Mouse (Mus musculus): ENCODE data around the gene Msmb.
A peak's percentile ranks its signal among the peaks of the same experiment; 100 is the strongest.
"Not testable (repeated sequence)": the region's sequence is repeated elsewhere in the genome, so short reads cannot be mapped to it uniquely, and the experiment has no call there.

The Msmb gene

DNA sequence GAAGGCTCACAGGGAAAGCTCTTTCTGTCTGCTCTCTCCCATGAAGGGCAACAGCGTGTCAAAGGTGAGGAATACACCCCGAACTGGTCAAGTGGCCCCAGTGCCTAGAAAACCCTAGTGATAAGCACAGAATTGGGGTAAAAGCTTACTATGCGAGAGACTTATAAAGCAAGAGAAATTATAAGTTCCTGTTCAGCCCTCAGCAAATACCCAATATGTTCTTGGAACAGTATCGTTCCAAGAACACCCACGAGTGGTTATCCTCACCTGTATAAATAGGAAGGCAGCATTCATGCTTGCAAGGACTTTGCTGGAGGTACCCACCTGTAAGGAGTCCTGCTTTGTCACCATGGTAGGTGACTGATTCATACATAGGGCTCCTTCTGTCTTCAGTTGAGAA, at the start of gene Msmb:
Msmb (plus strand) TSS at position 301 of the 400 bp plus-strand sequence.
- no peak for DNase-seq (ENCODE audit: low read depth in 1 of 2, low spot score in 2 of 2)

GRCm38 (mm10) chr14:32093018-32093417, 48.8 kb upstream of the Msmb start:
- DNase-seq (ENCODE audit: low read depth in 1 of 2, low spot score in 2 of 2), result no peak

DNA sequence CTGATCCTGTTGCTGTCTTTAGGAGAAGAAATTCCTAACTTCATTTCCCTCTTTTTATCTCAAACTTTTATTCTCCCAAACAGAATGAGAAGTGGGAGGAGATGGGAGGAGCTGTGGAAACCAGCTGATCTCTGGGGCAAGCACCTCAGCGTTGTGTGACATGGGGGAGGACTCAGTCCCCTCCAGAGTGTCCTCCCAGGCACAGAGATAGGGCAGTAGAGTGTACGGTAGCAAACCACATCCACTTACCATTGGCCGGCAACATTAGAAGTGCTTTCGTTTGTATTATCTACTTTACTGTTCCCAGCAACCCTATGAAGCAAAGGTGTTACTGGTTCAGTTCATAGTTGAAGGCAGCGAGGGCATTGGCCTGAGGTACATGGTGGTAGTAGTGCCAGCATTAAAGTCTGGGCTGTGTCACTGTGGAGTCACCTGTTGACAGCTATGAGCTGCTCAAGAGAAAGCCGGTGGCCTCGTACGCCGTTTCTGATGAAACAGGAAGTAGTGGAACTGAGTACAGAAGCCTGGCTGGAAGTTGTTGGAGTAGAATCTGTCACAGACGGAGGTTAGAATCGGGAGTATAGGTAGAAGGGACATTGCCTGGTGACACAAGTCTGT, 48.2 kb upstream of the Msmb start:
- DNase-seq (ENCODE audit: low read depth in 1 of 2, low spot score in 2 of 2), result no peak

GRCm38 (mm10) chr14:32095646-32096045, 46.2 kb upstream of the Msmb start:
- DNase-seq (ENCODE audit: low read depth in 1 of 2, low spot score in 2 of 2), result no peak

GRCm38 (mm10) chr14:32096740-32097139, 45.1 kb upstream of the Msmb start:
- no peak for DNase-seq (ENCODE audit: low read depth in 1 of 2, low spot score in 2 of 2)

DNA sequence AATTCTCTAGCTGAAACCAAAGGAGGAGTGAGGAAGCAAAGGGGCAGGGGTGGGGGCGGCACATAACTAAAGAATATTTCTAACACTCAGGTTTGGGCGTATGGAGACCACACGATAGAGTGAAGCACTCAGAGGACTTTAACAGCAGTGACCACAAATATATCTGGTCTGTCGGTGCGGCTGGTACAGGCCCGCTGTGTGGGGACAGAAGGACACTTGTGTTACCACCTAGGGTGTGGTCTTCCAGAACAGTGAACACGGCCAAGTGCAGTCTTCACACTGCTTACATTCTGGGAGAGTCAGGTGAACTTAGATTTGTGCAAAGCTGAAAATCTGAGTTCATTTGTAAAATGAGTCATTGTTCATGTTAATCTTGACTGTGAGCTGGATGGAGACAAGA, 44.1 kb upstream of the Msmb start:
- no peak for DNase-seq (ENCODE audit: low read depth in 1 of 2, low spot score in 2 of 2)

GRCm38 (mm10) chr14:32098951-32099350, 42.9 kb upstream of the Msmb start:
- DNase-seq (ENCODE audit: low read depth in 1 of 2, low spot score in 2 of 2), result no peak

DNA sequence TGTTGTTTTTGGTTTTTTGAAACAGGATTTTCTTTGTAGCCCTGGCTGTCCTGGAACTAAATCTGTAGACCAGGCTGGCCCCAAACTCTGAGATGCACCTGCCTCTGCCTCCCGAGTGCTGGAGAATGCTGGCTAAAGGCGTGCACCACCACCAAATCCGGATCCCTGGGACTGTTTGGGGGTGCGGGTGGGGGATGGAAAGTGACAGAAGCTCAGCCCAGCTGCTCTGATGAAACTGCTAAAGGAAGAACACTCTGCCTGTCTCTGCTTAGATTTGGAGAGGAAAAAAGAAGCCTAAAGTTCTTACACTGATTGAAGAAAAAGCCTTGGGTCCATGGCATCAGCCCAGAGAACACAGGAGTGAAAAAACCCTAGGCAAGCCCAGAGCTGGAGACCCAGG, 38.3 kb upstream of the Msmb start:
- no peak for DNase-seq (ENCODE audit: low read depth in 1 of 2, low spot score in 2 of 2)

DNA sequence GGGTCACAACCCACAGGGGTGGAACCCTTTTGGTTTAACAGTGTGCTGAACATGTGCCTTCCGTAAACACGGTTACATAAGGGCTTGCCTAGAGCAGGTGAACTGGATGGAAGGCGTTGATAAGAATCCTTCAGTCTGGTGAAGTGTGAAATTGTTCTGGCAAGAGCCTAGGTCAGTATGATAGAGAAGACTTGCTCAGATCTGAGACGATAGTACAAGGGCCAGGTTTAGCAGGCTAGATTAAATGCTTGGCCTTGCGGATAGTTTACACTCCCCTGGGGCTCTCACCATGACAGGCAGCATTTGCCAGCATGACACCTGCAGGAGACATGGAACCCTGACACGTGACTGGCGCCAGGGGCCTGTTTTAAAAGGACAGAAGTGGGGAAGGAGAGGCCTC, 36.2 kb upstream of the Msmb start:
- no peak for DNase-seq (ENCODE audit: low read depth in 1 of 2, low spot score in 2 of 2)

DNA sequence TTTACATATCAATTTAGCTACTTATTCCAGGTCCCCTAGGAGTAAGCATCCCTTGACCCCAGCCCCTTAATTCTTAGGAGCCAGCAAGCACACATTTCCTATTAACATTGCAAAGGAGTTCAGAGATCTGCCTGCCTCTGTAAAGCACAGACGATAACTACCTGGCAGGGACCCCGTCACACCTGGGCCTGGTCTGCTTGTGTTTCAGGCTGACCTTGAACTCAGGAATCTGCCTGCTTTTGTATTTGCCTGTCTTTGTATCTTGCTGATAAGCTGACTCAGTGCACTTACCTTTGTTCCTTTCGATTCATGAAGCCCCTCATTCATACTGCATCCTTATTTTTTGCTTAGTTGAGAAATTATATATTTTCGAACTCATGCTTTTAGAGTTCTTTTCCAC, 34.9 kb upstream of the Msmb start:
- no peak for DNase-seq (ENCODE audit: low read depth in 1 of 2, low spot score in 2 of 2)

DNA sequence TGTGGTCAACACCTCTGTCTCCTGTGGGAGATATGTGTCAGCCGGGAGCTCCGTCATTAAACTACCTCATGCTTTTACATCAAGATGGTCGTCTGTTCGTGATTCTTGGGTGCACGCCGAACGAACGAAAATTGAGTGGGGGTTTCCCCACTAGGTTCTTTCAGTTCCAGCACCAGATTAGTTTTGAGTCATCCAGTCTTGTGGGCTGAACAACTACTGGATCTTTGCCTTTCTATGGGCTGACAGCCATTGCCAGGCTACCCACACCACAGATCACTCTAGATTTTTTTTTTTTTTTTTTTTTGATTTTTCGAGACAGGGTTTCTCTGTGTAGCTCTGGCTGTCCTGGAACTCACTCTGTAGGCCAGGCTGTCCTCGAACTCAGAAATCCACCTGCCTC, 29.7 kb upstream of the Msmb start:
- not testable (repeated sequence) for DNase-seq (ENCODE audit: low read depth in 1 of 2, low spot score in 2 of 2)

DNA sequence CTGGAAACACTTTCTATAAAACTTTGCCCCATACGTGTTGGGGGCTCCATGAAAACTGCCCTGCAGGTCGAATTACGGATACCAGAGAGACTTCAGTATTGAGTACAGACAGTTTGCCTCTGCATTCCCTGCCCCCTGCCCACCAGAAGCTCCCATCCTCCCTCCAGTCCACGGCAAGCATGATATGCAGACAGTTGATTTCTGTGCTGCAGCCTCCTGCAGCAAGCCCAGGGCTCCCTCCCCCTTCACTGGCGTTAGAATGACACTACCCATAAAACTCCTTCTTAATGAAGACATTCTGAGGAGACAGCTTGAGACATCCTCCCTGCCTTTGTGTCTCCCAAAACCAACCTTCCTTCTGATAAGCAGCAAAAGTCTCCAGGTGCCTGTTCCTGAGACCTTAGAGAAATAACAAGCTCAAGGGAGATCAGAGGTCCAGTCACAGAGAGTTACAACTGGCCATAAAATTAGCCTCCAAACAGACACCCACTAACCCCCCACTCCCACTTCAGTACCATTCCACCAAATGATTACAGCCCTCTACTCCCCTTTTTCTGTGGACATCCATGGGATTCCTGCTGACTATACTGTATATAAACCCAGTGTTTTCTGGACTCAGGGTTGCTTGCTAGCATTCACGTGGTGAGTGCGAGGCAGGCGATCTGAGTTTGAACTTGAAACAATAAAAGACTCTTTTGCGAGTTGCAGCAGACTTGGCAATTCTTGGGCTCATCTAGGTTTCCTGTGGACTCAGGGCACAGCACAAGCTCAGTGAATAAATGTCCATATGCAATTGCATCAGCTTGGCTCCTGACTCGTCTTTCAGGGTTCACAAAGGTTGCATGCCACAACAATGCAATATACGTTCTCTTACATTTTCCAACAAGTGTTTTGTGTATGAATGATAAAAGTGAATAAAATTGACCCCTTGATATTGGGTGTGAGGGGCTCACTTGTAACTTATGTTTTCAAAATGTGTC, 20.6 kb upstream of the Msmb start:
- DNase-seq (ENCODE audit: low read depth in 1 of 2, low spot score in 2 of 2), result no peak

DNA sequence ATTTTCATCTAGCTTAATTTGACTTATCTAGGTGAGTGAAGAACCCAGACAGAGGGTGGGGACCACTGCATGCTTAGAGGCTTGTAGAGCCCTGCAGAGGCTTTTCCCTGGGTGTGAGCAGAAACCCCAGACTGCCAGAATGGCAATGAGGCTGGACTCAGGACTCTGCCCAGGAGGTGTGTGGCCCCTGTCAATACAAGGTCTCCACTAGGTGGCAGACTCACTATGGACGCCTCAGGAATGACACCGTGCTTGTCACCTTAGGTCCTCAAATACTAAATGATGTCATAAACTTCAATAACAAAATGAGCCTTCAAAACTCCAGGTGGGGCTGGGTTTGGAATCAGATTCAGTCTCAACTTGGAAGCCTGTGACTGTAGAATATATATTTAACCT, 19.9 kb upstream of the Msmb start:
- DNase-seq (ENCODE audit: low read depth in 1 of 2, low spot score in 2 of 2), result peak in 1 of 2 experiments; percentile 16

- no peak for DNase-seq (ENCODE audit: low read depth in 1 of 2, low spot score in 2 of 2)
These were observed 17.6 kb upstream of the Msmb start for GRCm38 (mm10) chr14:32124261-32124660.

GRCm38 (mm10) chr14:32125256-32125655, 16.6 kb upstream of the Msmb start:
- not testable (repeated sequence) for DNase-seq (ENCODE audit: low read depth in 1 of 2, low spot score in 2 of 2)

DNA sequence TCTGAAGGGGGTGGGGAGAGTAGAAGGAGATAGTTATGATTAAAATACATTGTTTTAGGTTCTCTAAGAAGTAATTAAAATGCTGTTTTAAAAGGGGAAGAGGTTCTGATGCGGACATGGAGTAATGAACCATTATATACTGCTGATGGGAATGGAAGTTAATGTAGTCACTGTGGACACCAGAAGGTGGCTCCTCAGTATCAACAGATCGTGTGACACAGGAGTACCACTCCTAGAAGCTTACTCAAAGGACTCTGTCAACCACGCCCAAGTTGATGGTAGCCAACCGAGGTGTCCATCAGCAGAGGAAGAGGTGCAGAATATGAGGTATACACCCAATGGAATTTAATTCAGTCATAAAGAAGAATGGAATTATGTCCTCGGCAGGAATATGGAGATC, 13.4 kb upstream of the Msmb start:
- DNase-seq (ENCODE audit: low read depth in 1 of 2, low spot score in 2 of 2), result no peak

GRCm38 (mm10) chr14:32131836-32132235, 10.0 kb upstream of the Msmb start:
- DNase-seq (ENCODE audit: low read depth in 1 of 2, low spot score in 2 of 2), result no peak

DNA sequence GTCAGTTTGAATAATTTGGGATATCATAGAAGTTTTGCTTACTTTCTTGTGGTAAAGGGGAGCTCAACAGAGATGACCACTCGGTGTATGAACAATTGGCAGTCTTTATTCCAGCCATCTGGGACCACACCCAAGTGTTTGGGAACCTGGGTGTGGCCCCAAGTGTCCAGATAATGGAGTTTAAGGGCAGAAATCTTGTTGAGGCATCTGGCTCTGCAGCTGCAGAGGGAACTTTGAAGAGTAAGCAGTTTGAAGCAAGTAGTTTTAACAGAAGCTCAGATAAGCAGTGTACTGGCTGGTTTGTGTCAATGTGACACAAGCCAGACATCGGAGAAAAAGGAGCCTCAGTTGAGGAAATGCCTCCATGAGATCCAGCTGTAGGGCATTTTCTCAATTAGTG, 7.5 kb upstream of the Msmb start:
- DNase-seq (ENCODE audit: low read depth in 1 of 2, low spot score in 2 of 2), result no peak

DNA sequence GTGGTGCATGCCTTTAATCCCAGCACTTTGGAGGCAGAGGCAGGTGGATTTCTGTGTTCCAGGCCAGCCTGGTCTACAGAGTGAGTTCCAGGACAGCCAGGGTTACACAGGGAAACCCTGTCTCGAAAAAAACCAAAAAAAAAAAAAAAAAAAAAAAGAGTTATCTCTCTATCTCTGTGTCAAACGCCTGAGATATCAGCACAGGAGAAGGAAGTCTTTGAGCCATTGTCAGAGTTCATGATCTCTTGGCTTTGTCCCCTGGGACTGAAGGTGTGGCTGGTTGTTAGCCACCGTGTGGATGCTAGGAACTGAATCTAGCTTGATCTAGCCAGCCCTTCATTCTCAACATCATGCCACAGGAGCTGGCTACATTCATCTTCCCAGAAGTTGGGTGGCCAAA, 5.4 kb upstream of the Msmb start:
- DNase-seq (ENCODE audit: low read depth in 1 of 2, low spot score in 2 of 2), result not testable (repeated sequence)

- DNase-seq (ENCODE audit: low read depth in 1 of 2, low spot score in 2 of 2), result no peak
These were observed 1.4 kb upstream of the Msmb start for GRCm38 (mm10) chr14:32140359-32140965.

DNA sequence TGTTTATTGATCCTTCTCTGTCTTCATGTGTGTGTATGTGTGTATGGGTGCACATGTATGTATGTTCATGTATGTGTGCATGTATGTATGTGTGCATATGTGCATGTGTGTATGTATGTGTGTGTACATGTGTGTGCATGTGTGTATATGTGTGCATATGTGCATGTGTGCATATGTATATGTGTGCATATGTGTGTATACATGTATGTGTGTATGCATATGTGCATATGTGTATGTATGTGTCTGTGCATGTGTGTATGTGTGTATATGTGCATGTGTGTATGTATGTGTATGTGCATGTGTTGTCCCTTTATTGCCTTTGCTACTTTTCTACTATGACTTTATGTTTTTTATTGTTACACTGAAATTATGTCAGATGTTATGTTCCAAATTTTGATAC, 2.9 kb downstream of the Msmb start:
- DNase-seq (ENCODE audit: low read depth in 1 of 2, low spot score in 2 of 2), result no peak

DNA sequence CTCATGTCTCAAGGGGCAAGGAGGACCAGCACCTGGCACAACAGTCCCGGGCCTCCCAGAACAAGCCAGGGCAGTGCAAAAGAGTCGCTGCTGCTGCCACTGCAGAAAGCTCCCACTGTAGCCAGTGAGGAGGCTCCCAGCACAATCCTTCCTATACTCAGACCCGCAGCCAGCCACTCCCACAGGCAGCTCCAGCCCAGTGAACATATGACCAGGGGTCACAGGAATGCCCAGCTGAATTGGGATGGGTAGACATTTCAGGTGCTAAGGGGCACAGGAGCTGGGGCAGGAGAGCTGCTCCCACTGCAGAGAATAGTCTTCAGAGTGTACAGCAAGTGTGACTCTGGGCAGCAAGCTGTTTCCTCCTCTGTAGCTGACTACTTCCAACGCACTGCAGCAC, 3.6 kb downstream of the Msmb start:
- DNase-seq (ENCODE audit: low read depth in 1 of 2, low spot score in 2 of 2), result no peak

All from monocyte, adult 2 months (primary cell).